Mouse (Mus musculus) lung, postnatal 0 days (tissue): ENCODE results near the gene Sult6b1. TPM values are rescaled to one million over a fixed set of nuclear protein-coding genes. Genes with fewer than 3 reads are reported as not detected.

Experiments
- ATAC-seq: fragments of 200-750 bp; cut with Nextera tagmentation; 2 replicates; pipeline ENCODE4 v1.8.0; 2017; ENCODE audit warnings: moderate library complexity
- DNase-seq: peaks from one replicate; pipeline ENCODE4 v3.0.0-alpha.2; 2016; ENCODE audit warnings: low spot score
- H3K27ac ChIP-seq: fragments of 300-500 bp; sonication (generic); 2 replicates; pipeline ENCODE4 v1.5.1; 2014; ENCODE audit warnings: antibody characterized with exemption, mild to moderate bottlenecking, low read length, mixed read lengths
- H3K27me3 ChIP-seq: fragments of 300-500 bp; sonication (generic); replicated peaks from 2 replicates; pipeline ENCODE4 v1.6.1; 2014; ENCODE audit warnings: low read length, mixed read lengths; ENCODE audit not compliant: insufficient read depth
- H3K36me3 ChIP-seq: fragments of 300-500 bp; sonication (generic); 2 replicates; pipeline ENCODE4 v1.6.1; 2014; ENCODE audit warnings: low read length, mixed read lengths; ENCODE audit not compliant: insufficient read depth
- H3K4me1 ChIP-seq: fragments of 300-500 bp; sonication (generic); 2 replicates; pipeline ENCODE4 v1.6.1; 2014; ENCODE audit warnings: antibody characterized with exemption, low read depth, low read length, mixed read lengths; ENCODE audit not compliant: insufficient read depth
- H3K4me2 ChIP-seq: fragments of 300-500 bp; sonication (generic); replicated peaks from 2 replicates; pipeline ENCODE4 v1.6.1; 2014; ENCODE audit warnings: low read depth, mild to moderate bottlenecking, low read length, moderate library complexity, mixed read lengths
- H3K4me3 ChIP-seq: fragments of 300-500 bp; sonication (generic); 2 replicates; pipeline ENCODE4 v1.5.1; 2014; ENCODE audit warnings: low read depth, low read length
- H3K9ac ChIP-seq: fragments of 300-500 bp; sonication (generic); replicated peaks from 2 replicates; pipeline ENCODE4 v1.6.1; 2014; ENCODE audit warnings: low read depth, mild to moderate bottlenecking
- H3K9me3 ChIP-seq: fragments of 300-500 bp; sonication (generic); 2 replicates; pipeline ENCODE4 v1.6.1; 2016; ENCODE audit warnings: low read length, mixed read lengths
- CTCF ChIP-seq: IDR thresholded peaks from 2 replicates; pipeline ENCODE4 v1.5.1; 2016; ENCODE audit warnings: antibody characterized with exemption, mild to moderate bottlenecking
- EP300 ChIP-seq: IDR thresholded peaks from 2 replicates; pipeline ENCODE4 v1.6.1; 2016; ENCODE audit warnings: antibody characterized with exemption, mild to moderate bottlenecking, control low read depth
- WGBS: fragments of 180-500 bp; shearing (Covaris S2); extraction: QIAGEN DNeasy Blood & Tissue Kit; methylation state at CpG from one replicate; pipeline ENCODE4 v1.1.7; 2014; 5-methylcytosine and 5-hydroxymethylcytosine counted together
- polyA plus RNA-seq: library from polyadenylated mRNA; unstranded; fragments of >200 nt; fragmentation: Nextera tagmentation; extraction: Ambion mirVana; gene quantifications from 2 replicates; pipeline ENCODE4 v1.2.1, GENCODE M21; 2015

Sult6b1 gene
- polyA plus RNA-seq, 1 experiment from 2014 or later = 0.10 TPM

- Histone ChIP-seq H3K27me3 (no peaks in the 10 kb centered on the region), H3K9ac (no peak overlapping the region), H3K4me3 (no peak overlapping the region), H3K27ac (no peak overlapping the region), H3K4me2 (no peak overlapping the region), H3K4me1 (no peaks in the 10 kb centered on the region), H3K36me3 (no peaks in the 10 kb centered on the region), H3K9me3 (no peaks in the 10 kb centered on the region)
- 0 out of 2 replicates have a peak, but pooled peaks have one; percentile 1 for ATAC-seq
- no peak for TF ChIP-seq EP300
- no peak for TF ChIP-seq CTCF
- no peak for DNase-seq
- WGBS = 70% methylated on average over 7 of the region's 7 CpGs
These were observed 11.8 kb downstream of the Sult6b1 start for GRCm38 (mm10) chr17:78894991-78895390.

DNA sequence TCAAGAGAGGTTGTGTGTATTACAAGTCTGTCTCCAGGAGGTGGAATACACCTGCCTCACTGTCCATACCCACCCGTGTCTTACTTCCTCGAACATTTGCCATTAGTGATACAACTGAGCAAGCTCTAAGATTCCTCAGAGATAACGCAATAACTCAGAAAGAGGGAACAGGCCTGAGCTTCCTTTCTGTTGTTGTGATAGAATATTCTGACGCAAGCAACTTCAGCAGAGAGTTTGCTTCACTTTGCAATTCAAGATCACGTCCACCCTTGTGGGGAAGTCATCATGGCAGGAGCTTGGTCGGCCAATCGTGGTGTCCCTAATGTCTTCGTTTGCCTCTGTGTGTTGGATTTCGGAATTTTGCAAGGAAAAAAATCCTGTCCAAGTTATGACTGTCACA lies 15.8 kb downstream of the Sult6b1 start:
- H3K9me3 ChIP-seq = no peaks in the 10 kb centered on the region
- H3K4me2 ChIP-seq = no peak overlapping the region
- no peak overlapping the region for H3K4me3 ChIP-seq
- H3K27me3 ChIP-seq = no peaks in the 10 kb centered on the region
- DNase-seq = peak; percentile 44
- no peak overlapping the region for H3K9ac ChIP-seq
- no peak for TF ChIP-seq CTCF
- TF ChIP-seq EP300 = no peak
- no peak for ATAC-seq
- no peaks in the 10 kb centered on the region for H3K36me3 ChIP-seq
- WGBS = 69% methylated on average over 9 of the region's 9 CpGs
- H3K4me1 ChIP-seq = no peaks in the 10 kb centered on the region
- no peak overlapping the region for H3K27ac ChIP-seq

GRCm38 (mm10) chr17:78889184-78889583 lies 17.6 kb downstream of the Sult6b1 start:
- Histone ChIP-seq H3K9ac (no peak overlapping the region), H3K27ac (no peak overlapping the region), H3K4me3 (no peak overlapping the region), H3K4me1 (no peaks in the 10 kb centered on the region), H3K36me3 (no peaks in the 10 kb centered on the region), H3K27me3 (no peaks in the 10 kb centered on the region), H3K9me3 (no peaks in the 10 kb centered on the region), H3K4me2 (no peak overlapping the region)
- DNase-seq (no peak), ATAC-seq (no peak)
- WGBS = 38% methylated on average over 3 of the region's 3 CpGs
- no peak for TF ChIP-seq EP300
- no peak for TF ChIP-seq CTCF

- ATAC-seq (no peak), DNase-seq (no peak)
- Histone ChIP-seq H3K9ac (no peak overlapping the region), H3K27me3 (no peaks in the 10 kb centered on the region), H3K36me3 (no peaks in the 10 kb centered on the region), H3K4me1 (no peaks in the 10 kb centered on the region), H3K4me3 (no peak overlapping the region), H3K4me2 (no peak overlapping the region), H3K27ac (no peak overlapping the region), H3K9me3 (no peaks in the 10 kb centered on the region)
- TF ChIP-seq EP300 (no peak), CTCF (no peak)
- 75% methylated on average over 4 of the region's 4 CpGs for WGBS
These were observed 18.2 kb downstream of the Sult6b1 start for GRCm38 (mm10) chr17:78888554-78888953.

GRCm38 (mm10) chr17:78885286-78886065 lies 21.3 kb downstream of the Sult6b1 start:
- Histone ChIP-seq H3K36me3 (no peaks in the 10 kb centered on the region), H3K27me3 (no peaks in the 10 kb centered on the region), H3K9ac (no peak overlapping the region), H3K27ac (no peak overlapping the region), H3K4me2 (no peak overlapping the region), H3K4me3 (no peak overlapping the region), H3K4me1 (peaks cover 8% of the 10 kb centered on the region; the same call in 1 of the 2 replicates), H3K9me3 (no peaks in the 10 kb centered on the region)
- WGBS = 72% methylated on average over 5 of the region's 5 CpGs
- TF ChIP-seq EP300 (no peak), CTCF (no peak)
- ATAC-seq (no peak), DNase-seq (no peak)

GRCm38 (mm10) chr17:78883291-78883690 lies 23.5 kb downstream of the Sult6b1 start:
- H3K9ac ChIP-seq = no peak overlapping the region
- WGBS = 92% methylated on average over 4 of the region's 4 CpGs
- no peak overlapping the region for H3K4me2 ChIP-seq
- no peak for TF ChIP-seq CTCF
- no peak for TF ChIP-seq EP300
- H3K36me3 ChIP-seq = no peaks in the 10 kb centered on the region; the same call in 1 of the 2 replicates
- no peaks in the 10 kb centered on the region for H3K9me3 ChIP-seq
- no peaks in the 10 kb centered on the region for H3K27me3 ChIP-seq
- peaks cover 8% of the 10 kb centered on the region; the same call in 1 of the 2 replicates for H3K4me1 ChIP-seq
- no peak overlapping the region for H3K27ac ChIP-seq
- H3K4me3 ChIP-seq = no peak overlapping the region
- ATAC-seq = no peak
- DNase-seq = no peak
